21 mouse cellular contexts compared by ENCODE assay signal in genomic region chr2:101695584-101695983, GRCm38 (mm10). TPM values are rescaled to one million over a fixed set of nuclear protein-coding genes. Genes with fewer than 3 reads are reported as not detected.
"Had no signal": no experiment of that assay in that cellular context is flagged by ENCODE, and none has a peak within 500 bp of the region (broad histone marks: within the 10 kb centered on the region; RNA-seq: fewer than 3 reads in every experiment).

No protein-coding gene starts in this region.

- H3K9ac ChIP-seq: lung, embryonic 15.5 days; midbrain, embryonic 12.5 days; neural tube, embryonic 13.5 days; neural tube, embryonic 15.5 days had no signal

- H3K4me1 ChIP-seq: lung, embryonic 15.5 days; midbrain, embryonic 10.5 days; midbrain, embryonic 12.5 days; neural tube, embryonic 13.5 days; neural tube, embryonic 15.5 days had no signal

- DNase-seq: lung, adult 2 months; lung, postnatal 14 days; lung, postnatal 4 days; midbrain, embryonic 14.5 days; retina, postnatal 1 day; right cerebral cortex, postnatal 14 days; right cerebral cortex, postnatal 4 days; spleen, adult 18-20 months; thymus, adult 18-20 months; thymus, postnatal 14 days; thymus, postnatal 36 days had no signal

- ATAC-seq: lung, postnatal 0 days; midbrain, embryonic 16.5 days had no signal

- H3K27ac ChIP-seq: lung, embryonic 15.5 days; midbrain, embryonic 10.5 days; midbrain, embryonic 12.5 days; neural tube, embryonic 13.5 days; neural tube, embryonic 15.5 days had no signal

- H3K27me3 ChIP-seq: lung, embryonic 15.5 days; midbrain, embryonic 12.5 days; neural tube, embryonic 13.5 days; neural tube, embryonic 15.5 days had no signal

- H3K9me3 ChIP-seq: lung, embryonic 15.5 days; midbrain, embryonic 10.5 days; midbrain, embryonic 12.5 days; neural tube, embryonic 13.5 days; neural tube, embryonic 15.5 days had no signal

- H3K4me3 ChIP-seq: lung, embryonic 15.5 days; midbrain, embryonic 10.5 days; midbrain, embryonic 12.5 days; myocyte; neural tube, embryonic 13.5 days; neural tube, embryonic 15.5 days had no signal

- H3K4me2 ChIP-seq: lung, embryonic 15.5 days; midbrain, embryonic 12.5 days; neural tube, embryonic 13.5 days; neural tube, embryonic 15.5 days had no signal

RNA-seq across cellular contexts. Expression of gene Rag1, which starts 46.3 kb away (rescaled TPM):
- polyA plus RNA-seq: liver, adult 2 months; myocyte; small intestine, adult 2 months had no signal
